Mouse (Mus musculus) ES-Bruce4 (cell line): ENCODE data around the gene Dnajc6. TPM values are rescaled to one million over a fixed set of nuclear protein-coding genes. Genes with fewer than 3 reads are reported as not detected.

Experiments used
- H3K27ac ChIP-seq: 2 replicates; pipeline ENCODE4 v1.5.1; 2012; ENCODE audit warnings: low read length, inconsistent platforms; ENCODE audit not compliant: insufficient read depth
- H3K27me3 ChIP-seq: 2 replicates; pipeline ENCODE4 v1.6.1; 2012; ENCODE audit warnings: mild to moderate bottlenecking, low read length, inconsistent platforms; ENCODE audit not compliant: control insufficient read depth, poor library complexity, insufficient read depth, severe bottlenecking
- H3K36me3 ChIP-seq: 2 replicates; pipeline ENCODE4 v1.6.1; 2012; ENCODE audit warnings: inconsistent platforms, mild to moderate bottlenecking, low read length, moderate library complexity; ENCODE audit not compliant: control insufficient read depth, poor library complexity, insufficient read depth, severe bottlenecking
- H3K4me1 ChIP-seq: one replicate; pipeline ENCODE4 v1.8.1; 2011; ENCODE audit warnings: low read length; ENCODE audit not compliant: control insufficient read depth, insufficient read depth
- H3K4me3 ChIP-seq: 2 replicates; pipeline ENCODE4 v1.5.1; 2011; ENCODE audit warnings: low read depth, mild to moderate bottlenecking, low read length
- H3K9ac ChIP-seq: 2 replicates; pipeline ENCODE4 v1.6.1; 2012; ENCODE audit warnings: low read depth, mild to moderate bottlenecking, inconsistent platforms; ENCODE audit not compliant: poor library complexity, severe bottlenecking
- H3K9me3 ChIP-seq: replicated peaks from 2 replicates; pipeline ENCODE4 v1.6.1; 2012; ENCODE audit warnings: mild to moderate bottlenecking, low read length, inconsistent platforms; ENCODE audit not compliant: control insufficient read depth, poor library complexity, insufficient read depth, severe bottlenecking
- CTCF ChIP-seq: IDR thresholded peaks from one replicate; pipeline ENCODE4 v1.8.1; 2011; ENCODE audit warnings: low read depth, low read length
- EP300 ChIP-seq: IDR thresholded peaks from 2 replicates; pipeline ENCODE4 v1.6.1; 2011; ENCODE audit warnings: low read depth, low read length; ENCODE audit not compliant: insufficient read depth
- POLR2A ChIP-seq: IDR thresholded peaks from one replicate; pipeline ENCODE4 v1.8.1; 2011; ENCODE audit warnings: low read length; ENCODE audit not compliant: insufficient read depth
- polyA plus RNA-seq: library from polyadenylated mRNA; stranded (reverse); fragments of >200 nt; gene quantifications from 2 replicates; pipeline ENCODE4 v1.2.4, GENCODE M21; 2011; ENCODE audit warnings: low read depth; ENCODE audit not compliant: missing spikeins, insufficient read depth, insufficient read length

Dnajc6 gene
- polyA plus RNA-seq, 1 experiment: 15.5 TPM

DNA sequence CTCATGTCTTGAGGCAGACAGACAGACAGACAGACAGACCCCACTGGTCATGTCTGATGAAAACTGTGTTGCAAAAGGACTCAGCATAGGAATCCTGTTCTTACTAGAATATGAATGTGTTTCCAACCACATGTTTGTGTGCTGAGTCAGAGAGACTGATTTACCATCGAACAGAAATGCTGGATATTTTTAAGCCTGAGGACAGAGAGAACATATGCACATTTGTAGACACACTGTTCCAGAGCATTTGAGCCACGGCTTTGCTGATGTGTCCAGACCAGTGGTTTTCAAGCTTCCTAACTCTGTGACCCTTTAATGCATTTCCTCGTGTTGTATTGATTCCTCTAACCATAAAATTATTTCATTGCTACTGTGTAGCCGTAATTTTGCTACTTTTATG, 146.8 kb downstream of the Dnajc6 start:
- Histone ChIP-seq H3K4me1 (no peaks in the 10 kb centered on the region), H3K27me3 (no peaks in the 10 kb centered on the region), H3K9ac (no peak overlapping the region), H3K9me3 (no peaks in the 10 kb centered on the region), H3K27ac (no peak overlapping the region), H3K4me3 (no peak overlapping the region), H3K36me3 (peaks cover 3% of the 10 kb centered on the region; the same call in 1 of the 2 replicates)
- TF ChIP-seq EP300 (no peak), CTCF (no peak), POLR2A (no peak)

- no peaks in the 10 kb centered on the region for H3K36me3 ChIP-seq
- TF ChIP-seq EP300 (no peak), POLR2A (no peak), CTCF (no peak)
- H3K27me3 ChIP-seq: no peaks in the 10 kb centered on the region
- no peaks in the 10 kb centered on the region for H3K9me3 ChIP-seq
- H3K4me3 ChIP-seq: peak overlapping the region; percentile 97
- H3K4me1 ChIP-seq: peaks cover 2% of the 10 kb centered on the region
- H3K27ac ChIP-seq: 0 out of 2 replicates have a peak overlapping the region, but pooled peaks have one; percentile 29
- peak overlapping the region; percentile 60 for H3K9ac ChIP-seq
Measured at GRCm38 (mm10) chr4:101646857-101647195, 150.4 kb downstream of the Dnajc6 start.

- peak within 1 kb of the TSS; percentile 92 for H3K9ac ChIP-seq
- peaks cover 2% of the 10 kb centered on the region for H3K4me1 ChIP-seq
- no peaks in the 10 kb centered on the region for H3K27me3 ChIP-seq
- peak within 1 kb of the TSS; percentile 47 for H3K27ac ChIP-seq
- H3K36me3 ChIP-seq: no peaks in the 10 kb centered on the region
- H3K9me3 ChIP-seq: no peaks in the 10 kb centered on the region
- H3K4me3 ChIP-seq: peak within 1 kb of the TSS; percentile 97
- TF ChIP-seq CTCF (no peak), POLR2A (peak; percentile 41), EP300 (0 out of 2 replicates have a peak, but pooled peaks have one; percentile 38)
Measured at GRCm38 (mm10) chr4:101647196-101647905, 150.9 kb downstream of the Dnajc6 start, which contains the start of gene Leprot. TSS of gene Leprot (plus strand) at chr4:101647718.

DNA sequence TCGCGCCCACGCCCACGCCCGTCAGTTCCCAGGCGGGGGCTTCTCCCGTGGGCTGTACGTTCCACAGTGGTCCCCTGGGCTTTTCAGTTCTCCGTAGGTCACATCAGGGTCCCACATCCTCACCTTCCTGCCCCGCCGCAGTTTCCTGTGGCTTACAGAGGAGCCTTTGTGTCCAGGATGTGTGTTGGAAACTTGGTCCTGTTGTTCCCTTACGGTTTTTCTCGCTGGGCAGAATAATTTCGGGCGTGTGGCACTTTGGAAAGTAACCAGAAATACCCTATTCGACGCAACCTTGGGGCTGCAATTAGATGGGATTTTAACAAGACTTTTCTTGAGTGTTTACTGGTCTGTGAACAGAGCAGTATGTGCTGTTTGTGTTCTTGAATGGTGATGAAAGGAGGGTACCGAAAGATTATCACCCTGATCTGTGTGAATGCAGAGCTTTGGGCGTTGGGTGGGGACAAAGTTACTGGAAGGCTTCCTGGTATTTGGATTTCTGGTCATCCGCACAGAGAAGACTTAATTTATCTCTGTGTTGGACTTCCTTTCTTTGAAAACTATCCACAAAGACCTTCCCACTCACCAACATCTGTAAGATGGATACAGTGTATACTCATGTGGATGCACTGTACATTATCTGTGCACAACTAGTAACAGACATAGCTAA, 151.7 kb downstream of the Dnajc6 start:
- Histone ChIP-seq H3K27ac (peak overlapping the region; percentile 47), H3K36me3 (no peaks in the 10 kb centered on the region), H3K4me1 (peaks cover 2% of the 10 kb centered on the region), H3K4me3 (peak overlapping the region; percentile 90), H3K27me3 (no peaks in the 10 kb centered on the region), H3K9me3 (no peaks in the 10 kb centered on the region), H3K9ac (peak overlapping the region; percentile 92)
- no peak for TF ChIP-seq POLR2A
- TF ChIP-seq EP300: no peak
- TF ChIP-seq CTCF: no peak

- no peak for TF ChIP-seq POLR2A
- no peak for TF ChIP-seq CTCF
- no peak for TF ChIP-seq EP300
- peak overlapping the region; percentile 92 for H3K9ac ChIP-seq
- H3K36me3 ChIP-seq: no peaks in the 10 kb centered on the region
- no peak overlapping the region for H3K4me3 ChIP-seq
- H3K9me3 ChIP-seq: no peaks in the 10 kb centered on the region
- no peaks in the 10 kb centered on the region for H3K27me3 ChIP-seq
- no peak overlapping the region for H3K27ac ChIP-seq
- H3K4me1 ChIP-seq: peaks cover 2% of the 10 kb centered on the region
Measured at GRCm38 (mm10) chr4:101648745-101649144, 152.3 kb downstream of the Dnajc6 start.

DNA sequence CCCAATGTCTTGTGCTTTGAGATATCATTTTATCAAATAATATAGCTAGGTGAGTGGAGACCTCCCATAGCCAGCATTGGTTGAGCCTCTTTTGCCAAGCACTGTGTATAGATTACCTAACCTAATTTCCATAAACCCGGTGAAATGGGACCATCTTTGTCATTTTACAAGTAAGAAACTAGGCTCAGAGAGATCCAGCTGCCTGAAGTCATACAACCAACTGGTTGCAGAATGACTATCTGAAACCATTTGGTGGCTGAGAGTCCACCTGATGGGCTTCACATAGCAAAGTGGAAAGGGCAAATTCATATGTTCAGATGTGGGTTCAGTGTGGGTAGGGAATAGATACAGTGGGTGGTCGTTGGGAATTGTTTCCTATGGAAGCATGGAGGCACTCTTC, 154.5 kb downstream of the Dnajc6 start:
- Histone ChIP-seq H3K27me3 (no peaks in the 10 kb centered on the region), H3K4me1 (peaks cover 2% of the 10 kb centered on the region), H3K9ac (no peak overlapping the region), H3K9me3 (no peaks in the 10 kb centered on the region), H3K27ac (no peak overlapping the region), H3K36me3 (no peaks in the 10 kb centered on the region), H3K4me3 (no peak overlapping the region)
- TF ChIP-seq CTCF: no peak
- no peak for TF ChIP-seq POLR2A
- no peak for TF ChIP-seq EP300
